In genomic region chr12:102063211-102063610, GRCm38 (mm10) we compare ENCODE assay signal across 18 mouse cellular contexts.
"Had no signal": no experiment of that assay in that cellular context is flagged by ENCODE, and none has a peak within 500 bp of the region (broad histone marks: within the 10 kb centered on the region; RNA-seq: fewer than 3 reads in every experiment).

No protein-coding gene starts in this region.

- H3K36me3 ChIP-seq: limb, embryonic 10.5 days; limb, embryonic 13.5 days; liver, embryonic 12.5 days; liver, embryonic 15.5 days; lung, embryonic 15.5 days; stomach, embryonic 15.5 days had no signal

- H3K27me3 ChIP-seq: limb, embryonic 13.5 days; liver, embryonic 12.5 days; liver, embryonic 15.5 days; lung, embryonic 15.5 days; stomach, embryonic 15.5 days had no signal

- H3K9ac ChIP-seq: limb, embryonic 13.5 days; liver, embryonic 12.5 days; liver, embryonic 15.5 days; lung, embryonic 15.5 days; stomach, embryonic 15.5 days had no signal

- DNase-seq: layer of hippocampus, adult 9-11 months; liver; lung, adult 18-20 months; lung, postnatal 36 days; midbrain, embryonic 14.5 days; right cerebral cortex, adult 18-20 months; right cerebral cortex, postnatal 14 days; right cerebral cortex, postnatal 4 days; thymus, postnatal 25 days had no signal

- H3K27ac ChIP-seq: layer of hippocampus, adult 2 months; limb, embryonic 10.5 days; limb, embryonic 13.5 days; liver, embryonic 12.5 days; liver, embryonic 15.5 days; lung, embryonic 15.5 days; stomach, embryonic 15.5 days had no signal

- H3K4me3 ChIP-seq: layer of hippocampus, adult 2 months; limb, embryonic 10.5 days; limb, embryonic 13.5 days; liver, embryonic 12.5 days; liver, embryonic 15.5 days; lung, embryonic 15.5 days; stomach, embryonic 15.5 days had no signal

- H3K4me1 ChIP-seq: liver, embryonic 12.5 days; liver, embryonic 15.5 days; stomach, embryonic 15.5 days had no signal

- H3K4me2 ChIP-seq: limb, embryonic 13.5 days; liver, embryonic 12.5 days; liver, embryonic 15.5 days; lung, embryonic 15.5 days; midbrain, embryonic 11.5 days; stomach, embryonic 15.5 days had no signal

- H3K9me3 ChIP-seq: limb, embryonic 10.5 days; limb, embryonic 13.5 days; liver, embryonic 12.5 days; liver, embryonic 15.5 days; lung, embryonic 15.5 days; stomach, embryonic 15.5 days had no signal

- ATAC-seq: intestine, postnatal 0 days; liver, embryonic 12.5 days had no signal
